Mouse (Mus musculus) MEL (cell line): ENCODE results near the gene Nrbp1. TPM values are rescaled to one million over a fixed set of nuclear protein-coding genes. Genes with fewer than 3 reads are reported as not detected.

Source experiments
- DNase-seq: peaks from one replicate; pipeline ENCODE4 v3.0.0; 2011; ENCODE audit warnings: low read depth, low spot score
- H3K27ac ChIP-seq: 2 replicates; pipeline ENCODE4 v1.5.1; 2012; ENCODE audit warnings: low read depth, mild to moderate bottlenecking, control low read depth, low read length, moderate library complexity; ENCODE audit not compliant: control insufficient read depth
- H3K27me3 ChIP-seq, 2 experiments: fragments of 150-350 bp in 1 of 2; sonication (generic) in 1 of 2; 2 replicates each; pipeline ENCODE4 v1.6.1; 2012; ENCODE audit warnings: low read length in 2 of 2, mild to moderate bottlenecking in 2 of 2, improper control_type of control experiment in 1 of 2, moderate library complexity in 1 of 2; ENCODE audit not compliant: insufficient read depth in 2 of 2, control insufficient read depth in 1 of 2
- H3K36me3 ChIP-seq, 2 experiments: 2 replicates each; pipeline ENCODE4 v1.6.1; 2012 to 2014; ENCODE audit warnings: low read length in 2 of 2, improper control_type of control experiment in 1 of 2, inconsistent platforms in 1 of 2, mild to moderate bottlenecking in 1 of 2; ENCODE audit not compliant: insufficient read depth in 2 of 2, control insufficient read depth in 1 of 2
- H3K4me1 ChIP-seq, 2 experiments: fragments of 150-350 bp in 1 of 2; sonication (generic) in 1 of 2; 2 replicates each; pipeline ENCODE4 v1.6.1; 2012; ENCODE audit warnings: low read length in 2 of 2, improper control_type of control experiment in 1 of 2, mild to moderate bottlenecking in 1 of 2; ENCODE audit not compliant: insufficient read depth in 2 of 2, control insufficient read depth in 1 of 2
- H3K4me3 ChIP-seq, 2 experiments: fragments of 150-350 bp in 1 of 2; sonication (generic) in 1 of 2; 2 replicates each; pipeline ENCODE4 v1.5.1; 2012; ENCODE audit warnings: low read depth in 2 of 2, low read length in 2 of 2, mild to moderate bottlenecking in 2 of 2, moderate library complexity in 2 of 2, control low read depth in 1 of 2, improper control_type of control experiment in 1 of 2; ENCODE audit not compliant: control insufficient read depth in 1 of 2, insufficient read depth in 1 of 2
- H3K79me2 ChIP-seq: 2 replicates; pipeline ENCODE4 v1.6.1; 2012; ENCODE audit warnings: mild to moderate bottlenecking, low read length, moderate library complexity; ENCODE audit not compliant: control insufficient read depth, poor library complexity, insufficient read depth
- H3K9ac ChIP-seq: 2 replicates; pipeline ENCODE4 v1.6.1; 2012; ENCODE audit warnings: low read depth, mild to moderate bottlenecking, control low read depth, low read length, moderate library complexity; ENCODE audit not compliant: control insufficient read depth, poor library complexity, severe bottlenecking
- H3K9me3 ChIP-seq: fragments of 150-350 bp; sonication (generic); replicated peaks from 2 replicates; pipeline ENCODE4 v1.6.1; 2012; ENCODE audit warnings: mild to moderate bottlenecking, low read length, improper control_type of control experiment, moderate library complexity; ENCODE audit not compliant: insufficient read depth
- CTCF ChIP-seq, 3 experiments: IDR thresholded peaks in 2 of 3; conservative IDR thresholded peaks in 1 of 3; 2 replicates each; pipeline ENCODE4 v1.5.1; 2011 to 2012; ENCODE audit warnings: low read length in 3 of 3, low read depth in 2 of 3, mild to moderate bottlenecking in 2 of 3, improper control_type of control experiment in 1 of 3, inconsistent platforms in 1 of 3, mixed read lengths in 1 of 3, moderate library complexity in 1 of 3; ENCODE audit not compliant: control insufficient read depth in 1 of 3, insufficient read depth in 1 of 3, poor library complexity in 1 of 3, severe bottlenecking in 1 of 3
- ELF1 ChIP-seq: IDR thresholded peaks from 2 replicates; pipeline ENCODE4 v1.6.1; 2014; ENCODE audit warnings: low read depth, mild to moderate bottlenecking, inconsistent platforms, low read length, improper control_type of control experiment, moderate library complexity
- EP300 ChIP-seq, 2 experiments: IDR thresholded peaks; 2 replicates each; pipeline ENCODE4 v1.6.1; 2011; ENCODE audit warnings: improper control_type of control experiment in 2 of 2, low read length in 2 of 2, low read depth in 1 of 2, mild to moderate bottlenecking in 1 of 2
- ETS1 ChIP-seq: IDR thresholded peaks from 2 replicates; pipeline ENCODE4 v1.6.1; 2012; ENCODE audit warnings: low read depth, mild to moderate bottlenecking, inconsistent platforms, low read length, improper control_type of control experiment, moderate library complexity
- GABPA ChIP-seq: IDR thresholded peaks from 2 replicates; pipeline ENCODE4 v1.6.1; 2012; ENCODE audit warnings: low read depth, mild to moderate bottlenecking, inconsistent platforms, low read length, improper control_type of control experiment, moderate library complexity
- HCFC1 ChIP-seq: IDR thresholded peaks from 2 replicates; pipeline ENCODE4 v1.6.1; 2012; ENCODE audit warnings: low read depth, mild to moderate bottlenecking, inconsistent platforms, low read length, improper control_type of control experiment, moderate library complexity
- JUND ChIP-seq: IDR thresholded peaks from 2 replicates; pipeline ENCODE4 v1.6.1; 2011; ENCODE audit warnings: low read depth, mild to moderate bottlenecking, improper control_type of control experiment, low read length
- MAZ ChIP-seq: IDR thresholded peaks from 2 replicates; pipeline ENCODE4 v1.6.1; 2012; ENCODE audit warnings: low read depth, mild to moderate bottlenecking, inconsistent platforms, low read length, improper control_type of control experiment
- MXI1 ChIP-seq: IDR thresholded peaks from 2 replicates; pipeline ENCODE4 v1.6.1; 2011; ENCODE audit warnings: mild to moderate bottlenecking, low read depth, low read length, improper control_type of control experiment
- NELFE ChIP-seq: IDR thresholded peaks from 2 replicates; pipeline ENCODE4 v1.6.1; 2011; ENCODE audit warnings: low read depth, low read length, improper control_type of control experiment
- NRF1 ChIP-seq: IDR thresholded peaks from 2 replicates; pipeline ENCODE4 v1.6.1; 2014; ENCODE audit warnings: low read depth, mild to moderate bottlenecking, inconsistent platforms, low read length, improper control_type of control experiment, moderate library complexity; ENCODE audit not compliant: poor library complexity, insufficient read depth, severe bottlenecking
- POLR2A ChIP-seq, 2 experiments: IDR thresholded peaks; 2 replicates each; pipeline ENCODE4 v1.6.1; 2011 to 2012; ENCODE audit warnings: low read length in 2 of 2, mild to moderate bottlenecking in 2 of 2, control low read depth in 1 of 2, improper control_type of control experiment in 1 of 2, low read depth in 1 of 2, moderate library complexity in 1 of 2; ENCODE audit not compliant: control insufficient read depth in 1 of 2, insufficient read depth in 1 of 2, poor library complexity in 1 of 2
- POLR2AphosphoS2 ChIP-seq: IDR thresholded peaks from 2 replicates; pipeline ENCODE4 v1.6.1; 2011; ENCODE audit warnings: low read length, improper control_type of control experiment
- POLR2AphosphoS5 ChIP-seq: IDR thresholded peaks from 2 replicates; pipeline ENCODE4 v1.6.1; 2012; ENCODE audit warnings: low read depth, borderline replicate concordance, mild to moderate bottlenecking, inconsistent platforms, low read length, moderate library complexity, mixed read lengths
- RCOR1 ChIP-seq: IDR thresholded peaks from 2 replicates; pipeline ENCODE4 v1.6.1; 2012; ENCODE audit warnings: low read depth, mild to moderate bottlenecking, inconsistent platforms, low read length, improper control_type of control experiment
- SIN3A ChIP-seq: IDR thresholded peaks from 2 replicates; pipeline ENCODE4 v1.6.1; 2012; ENCODE audit warnings: low read length, improper control_type of control experiment, inconsistent platforms
- TBP ChIP-seq: IDR thresholded peaks from 2 replicates; pipeline ENCODE4 v1.8.0; 2011; ENCODE audit warnings: low read depth, low read length, improper control_type of control experiment
- TCF12 ChIP-seq: IDR thresholded peaks from 2 replicates; pipeline ENCODE4 v1.6.1; 2014; ENCODE audit warnings: low read depth, mild to moderate bottlenecking, inconsistent platforms, low read length, improper control_type of control experiment, moderate library complexity
- UBTF ChIP-seq: IDR thresholded peaks from 2 replicates; pipeline ENCODE4 v1.6.1; 2012; ENCODE audit warnings: low read depth, mild to moderate bottlenecking, inconsistent platforms, low read length, improper control_type of control experiment, moderate library complexity, borderline replicate concordance; ENCODE audit not compliant: insufficient read depth
- ZMIZ1 ChIP-seq: IDR thresholded peaks from 2 replicates; pipeline ENCODE4 v1.6.1; 2012; ENCODE audit warnings: low read depth, mild to moderate bottlenecking, inconsistent platforms, low read length, improper control_type of control experiment, moderate library complexity
- polyA plus RNA-seq, 2 experiments: library from polyadenylated mRNA; stranded (reverse) in 1 of 2; unstranded in 1 of 2; fragments of >175 nt in 1 of 2; fragments of >200 nt in 1 of 2; gene quantifications; 2 replicates each; pipeline versions ENCODE4 v1.2.1 to v1.2.4; 2012; ENCODE audit warnings: low replicate concordance in 2 of 2, low read depth in 1 of 2; ENCODE audit not compliant: insufficient read length in 2 of 2, insufficient read depth in 1 of 2, missing spikeins in 1 of 2
- total RNA-seq: library from RNA; depleted of rRNA; stranded (reverse); fragments of 300-350 nt; gene quantifications from 2 replicates; pipeline ENCODE4 v1.2.3, GENCODE M21; 2012; rRNA removed

Nrbp1 gene
- total RNA-seq = 40.5 and 42.0 TPM in 2 replicates
- 10 to 100 TPM in 1 of 2 experiments, not detected in 1; 55.2 TPM for polyA plus RNA-seq

- peaks cover 4 to 7% of the 10 kb centered on the region in 2 experiments for H3K36me3 ChIP-seq
- peak within 1 kb of the TSS; percentile 94 for H3K9ac ChIP-seq
- peak within 1 kb of the TSS; percentile 99 to 100 for H3K4me3 ChIP-seq
- H3K27me3 ChIP-seq = no peaks in the 10 kb centered on the region
- peak; percentile 99 for DNase-seq
- peaks cover 17% of the 10 kb centered on the region for H3K79me2 ChIP-seq
- peak within 1 kb of the TSS; percentile 81 for H3K27ac ChIP-seq
- TF ChIP-seq ETS1 (peak; percentile 37; the same call in 1 of the 2 replicates), TCF12 (peak; percentile 73), ELF1 (peak; percentile 84), CTCF (IDR thresholded peaks at IDR 0.05 in 2 of 3, conservative IDR thresholded peaks at IDR 0.05 in 1 of 3; ENCODE audit: control insufficient read depth in 1 of 3, insufficient read depth in 1 of 3, low read depth in 2 of 3, low read length in 3 of 3, poor library complexity in 1 of 3, severe bottlenecking in 1 of 3) (0 out of 6 replicates have a peak, but pooled peaks of 1 of the 3 experiments have one; percentile 0), GABPA (no peak), ZMIZ1 (peak; percentile 95), HCFC1 (peak; percentile 83), MXI1 (peak; percentile 49), NELFE (peak; percentile 94), UBTF (0 out of 2 replicates have a peak, but pooled peaks have one; percentile 66), TBP (peak; percentile 76), JUND (no peak), POLR2A (IDR thresholded peaks at IDR 0.05; ENCODE audit: control insufficient read depth in 1 of 2, insufficient read depth in 1 of 2, low read depth in 1 of 2, low read length in 2 of 2, poor library complexity in 1 of 2) (peak; percentile 87 to 90), EP300 (IDR thresholded peaks at IDR 0.05; ENCODE audit: low read depth in 1 of 2, low read length in 2 of 2) (no peak), SIN3A (peak; percentile 92), POLR2AphosphoS2 (peak; percentile 93), NRF1 (peak; percentile 54; the same call in 1 of the 2 replicates), RCOR1 (peak; percentile 13; the same call in 1 of the 2 replicates), POLR2AphosphoS5 (no peak), MAZ (peak; percentile 97; the same call in 1 of the 2 replicates)
- no peaks in the 10 kb centered on the region for H3K9me3 ChIP-seq
- H3K4me1 ChIP-seq = peaks cover 0 to 2% of the 10 kb centered on the region in 2 experiments; a peak in 2 of 4 replicates
Measured at GRCm38 (mm10) chr5:31240637-31241521, at the start of gene Nrbp1, which contains the start of gene Gm9970. TSS of gene Nrbp1 (plus strand) at chr5:31240864. TSS of gene Gm9970 (minus strand) at chr5:31241232.
